Mouse (Mus musculus) hindbrain, embryonic 12.5 days (tissue): ENCODE measurements around the gene Vamp2. TPM values are rescaled to one million over a fixed set of nuclear protein-coding genes. Genes with fewer than 3 reads are reported as not detected.

Experiments used
- ATAC-seq: fragments of 200-750 bp; cut with Nextera tagmentation; 2 replicates; pipeline ENCODE4 v1.8.0; 2017; ENCODE audit warnings: moderate TSS enrichment; ENCODE audit not compliant: low FRiP score
- H3K27ac ChIP-seq: fragments of 300-500 bp; sonication (generic); 2 replicates; pipeline ENCODE4 v1.5.1; 2016; ENCODE audit warnings: mild to moderate bottlenecking
- H3K27me3 ChIP-seq: fragments of 300-500 bp; sonication (generic); 2 replicates; pipeline ENCODE4 v1.6.1; 2016; ENCODE audit warnings: mild to moderate bottlenecking
- H3K36me3 ChIP-seq: fragments of 300-500 bp; sonication (generic); 2 replicates; pipeline ENCODE4 v1.6.1; 2016; ENCODE audit warnings: mild to moderate bottlenecking
- H3K4me1 ChIP-seq: fragments of 300-500 bp; sonication (generic); 2 replicates; pipeline ENCODE4 v1.6.1; 2016
- H3K4me2 ChIP-seq: fragments of 300-500 bp; sonication (generic); replicated peaks from 2 replicates; pipeline ENCODE4 v1.6.1; 2016; ENCODE audit warnings: mild to moderate bottlenecking
- H3K4me3 ChIP-seq: fragments of 300-500 bp; sonication (generic); 2 replicates; pipeline ENCODE4 v1.5.1; 2016; ENCODE audit warnings: mild to moderate bottlenecking
- H3K9ac ChIP-seq: fragments of 300-500 bp; sonication (generic); 2 replicates; pipeline ENCODE4 v1.6.1; 2016; ENCODE audit warnings: mild to moderate bottlenecking, moderate library complexity
- H3K9me3 ChIP-seq: fragments of 300-500 bp; sonication (generic); replicated peaks from 2 replicates; pipeline ENCODE4 v1.6.1; 2016; ENCODE audit warnings: mild to moderate bottlenecking
- WGBS: fragments of 180-500 bp; shearing (Covaris S2); methylation state at CpG from one replicate; pipeline ENCODE4 v1.1.7; 2016; 5-methylcytosine and 5-hydroxymethylcytosine counted together
- polyA plus RNA-seq: library from polyadenylated mRNA; unstranded; fragments of >200 nt; fragmentation: Nextera tagmentation; extraction: Ambion mirVana; gene quantifications from 2 replicates; pipeline ENCODE4 v1.2.1, GENCODE M21; 2016

The Vamp2 gene
- polyA plus RNA-seq, 1 experiment from 2014 or later: 140 TPM

DNA sequence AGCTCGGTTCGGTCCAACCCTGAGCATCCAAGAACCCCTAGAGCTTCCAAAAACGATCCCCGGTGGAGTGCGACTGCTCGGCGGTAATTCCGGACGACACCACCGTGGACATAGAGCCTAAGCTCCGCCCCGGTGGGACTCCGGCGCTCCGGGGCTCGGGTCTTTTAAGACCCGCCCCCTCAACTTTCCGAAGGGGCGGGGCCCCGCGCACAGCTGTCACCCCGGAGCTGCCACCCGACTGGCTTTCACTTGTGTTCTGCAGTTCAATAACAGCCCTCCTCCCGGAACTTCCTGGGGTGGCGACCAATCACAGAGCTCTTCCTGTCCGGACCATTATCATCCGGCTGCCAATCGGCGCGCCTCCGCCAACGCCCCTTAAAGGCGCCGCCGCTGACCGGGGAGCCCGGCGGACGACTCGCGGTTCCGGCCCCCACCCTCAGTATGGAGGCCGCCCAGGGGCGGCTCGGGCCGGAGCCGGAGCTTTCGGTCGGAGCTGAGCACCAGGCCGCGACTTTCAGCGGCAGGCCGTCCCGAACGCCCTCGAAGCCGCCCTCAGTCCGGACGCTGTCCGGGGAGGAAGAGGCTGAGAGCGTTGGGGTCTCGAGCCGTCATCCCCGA, 28.8 kb upstream of the Vamp2 start, which contains the start of gene Borcs6:
Gene Borcs6 (plus strand): TSS at position 361 of the 618 bp plus-strand sequence.
- peak within 1 kb of the TSS; percentile 97 for H3K4me2 ChIP-seq
- peaks cover 27% of the 10 kb centered on the region for H3K4me1 ChIP-seq
- 0% methylated on average over 61 of the region's 64 CpGs for WGBS
- H3K27ac ChIP-seq: peak within 1 kb of the TSS; percentile 92
- no peaks in the 10 kb centered on the region for H3K36me3 ChIP-seq
- no peaks in the 10 kb centered on the region; the same call in 1 of the 2 replicates for H3K27me3 ChIP-seq
- peak; percentile 94 for ATAC-seq
- H3K4me3 ChIP-seq: peak within 1 kb of the TSS; percentile 87
- peak within 1 kb of the TSS; percentile 94 for H3K9ac ChIP-seq
- no peaks in the 10 kb centered on the region for H3K9me3 ChIP-seq

DNA sequence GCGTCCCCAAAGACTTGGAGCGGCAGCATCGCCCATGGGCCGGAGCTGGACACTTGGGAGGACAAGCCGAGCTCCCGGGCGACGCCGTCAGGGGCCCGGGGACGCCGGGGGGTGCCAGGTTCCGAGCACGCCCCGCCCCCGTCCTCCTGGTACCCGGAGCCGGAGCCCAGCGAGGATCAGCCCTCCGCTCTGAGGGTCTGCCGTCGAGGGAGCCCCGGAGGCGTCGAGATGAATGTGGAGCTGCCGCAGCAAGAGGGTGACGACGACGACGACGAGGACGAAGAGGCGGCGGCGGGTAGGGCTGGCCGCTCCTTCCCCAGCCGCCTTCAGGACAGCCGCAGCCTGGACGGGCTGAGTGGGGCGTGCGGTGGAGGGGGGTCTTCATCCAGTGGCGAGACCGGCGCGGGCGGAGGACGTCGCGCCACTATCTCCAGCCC, 28.3 kb upstream of the Vamp2 start:
- Histone ChIP-seq H3K4me2 (peak overlapping the region; percentile 97), H3K4me3 (peak overlapping the region; percentile 87), H3K36me3 (no peaks in the 10 kb centered on the region), H3K9me3 (no peaks in the 10 kb centered on the region), H3K9ac (peak overlapping the region; percentile 94), H3K27me3 (no peaks in the 10 kb centered on the region; the same call in 1 of the 2 replicates), H3K27ac (peak overlapping the region; percentile 92), H3K4me1 (peaks cover 27% of the 10 kb centered on the region)
- peak; percentile 23 for ATAC-seq
- under 1% methylated on average over 49 of the region's 49 CpGs for WGBS

- Histone ChIP-seq H3K4me3 (peak overlapping the region; percentile 87), H3K4me1 (peaks cover 27% of the 10 kb centered on the region), H3K27ac (peak overlapping the region; percentile 92), H3K27me3 (no peaks in the 10 kb centered on the region; the same call in 1 of the 2 replicates), H3K36me3 (no peaks in the 10 kb centered on the region), H3K4me2 (peak overlapping the region; percentile 97), H3K9ac (peak overlapping the region; percentile 94), H3K9me3 (no peaks in the 10 kb centered on the region)
- WGBS: under 1% methylated on average over 40 of the region's 40 CpGs
- no peak for ATAC-seq
Measured at GRCm38 (mm10) chr11:69060448-69061254, 27.6 kb upstream of the Vamp2 start.

- H3K27me3 ChIP-seq: no peaks in the 10 kb centered on the region; the same call in 1 of the 2 replicates
- H3K4me3 ChIP-seq: peak overlapping the region; percentile 87
- H3K4me2 ChIP-seq: peak overlapping the region; percentile 97
- H3K9me3 ChIP-seq: no peaks in the 10 kb centered on the region
- H3K36me3 ChIP-seq: no peaks in the 10 kb centered on the region
- WGBS: 9% methylated on average over 17 of the region's 17 CpGs
- no peak for ATAC-seq
- H3K4me1 ChIP-seq: peaks cover 34% of the 10 kb centered on the region
- no peak overlapping the region for H3K27ac ChIP-seq
- peak overlapping the region; percentile 94 for H3K9ac ChIP-seq
Measured at GRCm38 (mm10) chr11:69061255-69061912, 26.9 kb upstream of the Vamp2 start.

- H3K36me3 ChIP-seq: no peaks in the 10 kb centered on the region
- H3K4me3 ChIP-seq: peak overlapping the region; percentile 65
- ATAC-seq: no peak
- no peaks in the 10 kb centered on the region; the same call in 1 of the 2 replicates for H3K27me3 ChIP-seq
- no peak overlapping the region for H3K9ac ChIP-seq
- under 1% methylated on average over 17 of the region's 17 CpGs for WGBS
- peak overlapping the region; percentile 73 for H3K4me2 ChIP-seq
- peak overlapping the region; percentile 23; the same call in 1 of the 2 replicates for H3K27ac ChIP-seq
- H3K4me1 ChIP-seq: peaks cover 42% of the 10 kb centered on the region
- H3K9me3 ChIP-seq: no peaks in the 10 kb centered on the region
Measured at GRCm38 (mm10) chr11:69062194-69062760, 26.0 kb upstream of the Vamp2 start.

- Histone ChIP-seq H3K4me2 (peak overlapping the region; percentile 73), H3K9ac (no peak overlapping the region), H3K4me1 (peaks cover 42% of the 10 kb centered on the region), H3K27me3 (no peaks in the 10 kb centered on the region; the same call in 1 of the 2 replicates), H3K36me3 (no peaks in the 10 kb centered on the region), H3K9me3 (no peaks in the 10 kb centered on the region), H3K27ac (peak overlapping the region; percentile 23; the same call in 1 of the 2 replicates), H3K4me3 (peak overlapping the region; percentile 65)
- WGBS: 1% methylated on average over 19 of the region's 19 CpGs
- peak; percentile 35; the same call in 1 of the 2 replicates for ATAC-seq
Measured at GRCm38 (mm10) chr11:69062761-69063224, 25.5 kb upstream of the Vamp2 start.

DNA sequence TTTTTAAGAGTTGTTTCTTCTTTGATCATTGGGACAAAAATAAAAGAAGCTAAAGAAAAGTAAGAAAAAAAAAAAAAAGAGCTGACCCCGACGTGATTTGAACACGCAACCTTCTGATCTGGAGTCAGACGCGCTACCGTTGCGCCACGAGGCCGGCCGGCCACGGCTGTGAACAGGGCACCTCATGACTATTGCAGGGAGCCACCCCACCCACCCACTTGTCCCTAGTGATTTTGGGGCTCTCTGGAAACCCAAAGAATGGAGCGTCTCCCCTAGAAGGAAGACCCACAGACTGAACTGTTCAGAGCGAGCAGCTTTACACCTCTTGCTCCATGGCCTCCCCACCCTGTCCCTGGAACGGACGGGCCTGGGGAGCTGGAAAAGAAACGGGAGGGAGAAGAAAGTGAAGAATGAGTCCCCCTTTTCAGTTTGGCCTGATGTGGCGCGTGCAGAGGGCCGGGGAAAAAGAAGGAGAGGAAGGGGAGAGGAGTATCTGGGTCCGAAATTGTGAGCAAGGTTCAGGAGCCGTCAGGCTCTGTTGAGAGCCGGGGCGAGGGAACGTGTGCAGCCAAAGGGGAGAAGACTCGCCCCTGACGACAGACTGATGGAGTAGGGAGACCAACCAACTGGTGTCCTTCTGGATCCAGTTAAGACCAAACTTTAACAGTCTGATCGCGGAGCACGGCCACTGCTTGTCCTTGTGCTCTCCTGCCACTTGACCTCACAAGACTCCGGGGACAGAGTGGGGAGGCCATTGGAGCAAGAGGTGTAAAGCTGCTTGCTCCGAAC, 24.7 kb upstream of the Vamp2 start:
- no peaks in the 10 kb centered on the region for H3K36me3 ChIP-seq
- no peak for ATAC-seq
- peak overlapping the region; percentile 73 for H3K4me2 ChIP-seq
- H3K27ac ChIP-seq: peak overlapping the region; percentile 65
- peak overlapping the region; percentile 72 for H3K9ac ChIP-seq
- peak overlapping the region; percentile 65 for H3K4me3 ChIP-seq
- under 1% methylated on average over 31 of the region's 31 CpGs for WGBS
- H3K4me1 ChIP-seq: peaks cover 38% of the 10 kb centered on the region
- H3K9me3 ChIP-seq: no peaks in the 10 kb centered on the region
- no peaks in the 10 kb centered on the region; the same call in 1 of the 2 replicates for H3K27me3 ChIP-seq

GRCm38 (mm10) chr11:69064259-69065133, 23.8 kb upstream of the Vamp2 start:
- H3K9ac ChIP-seq: peak overlapping the region; percentile 72; the same call in 1 of the 2 replicates
- H3K36me3 ChIP-seq: no peaks in the 10 kb centered on the region
- H3K4me1 ChIP-seq: peaks cover 37% of the 10 kb centered on the region
- ATAC-seq: no peak
- H3K27me3 ChIP-seq: no peaks in the 10 kb centered on the region; the same call in 1 of the 2 replicates
- H3K27ac ChIP-seq: no peak overlapping the region
- H3K9me3 ChIP-seq: no peaks in the 10 kb centered on the region
- peak overlapping the region; percentile 65 for H3K4me3 ChIP-seq
- WGBS: 50% methylated on average over 9 of the region's 9 CpGs
- peak overlapping the region; percentile 73 for H3K4me2 ChIP-seq

DNA sequence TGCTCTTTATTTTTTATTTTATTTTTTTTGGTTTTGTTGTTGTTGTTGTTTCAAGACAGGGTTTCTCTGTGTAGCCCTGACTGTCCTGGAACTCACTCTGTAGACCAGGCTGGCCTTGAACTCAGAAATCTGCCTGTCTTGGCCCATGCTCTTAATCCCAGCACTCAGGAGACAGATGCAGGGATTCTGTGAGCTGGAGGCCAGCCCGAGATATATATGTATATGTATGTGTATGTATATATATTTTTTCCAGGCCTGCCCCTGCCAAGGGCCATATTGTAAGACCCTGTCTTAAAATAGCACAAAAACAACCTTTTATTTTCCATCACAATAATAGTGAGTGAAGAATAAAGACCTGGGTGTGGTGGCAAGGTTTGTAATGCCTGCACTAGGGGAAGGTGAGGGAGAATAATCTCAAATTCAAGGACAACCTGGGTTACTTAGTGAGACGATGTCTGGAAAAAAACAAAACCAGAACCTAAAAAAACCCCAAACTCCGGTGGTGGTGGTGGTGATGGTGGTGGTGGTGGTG, 22.8 kb upstream of the Vamp2 start:
- Histone ChIP-seq H3K9me3 (no peaks in the 10 kb centered on the region), H3K27ac (no peak overlapping the region), H3K36me3 (no peaks in the 10 kb centered on the region), H3K4me2 (peak overlapping the region; percentile 90), H3K4me1 (peaks cover 41% of the 10 kb centered on the region), H3K27me3 (no peaks in the 10 kb centered on the region; the same call in 1 of the 2 replicates), H3K9ac (no peak overlapping the region), H3K4me3 (0 out of 2 replicates have a peak overlapping the region, but pooled peaks have one; percentile 41)
- WGBS: 64% methylated on average over 3 of the region's 3 CpGs
- ATAC-seq: no peak

- ATAC-seq: no peak
- H3K9ac ChIP-seq: peak overlapping the region; percentile 71
- H3K27me3 ChIP-seq: no peaks in the 10 kb centered on the region
- H3K9me3 ChIP-seq: no peaks in the 10 kb centered on the region
- WGBS: 2% methylated on average over 27 of the region's 29 CpGs
- peak overlapping the region; percentile 90 for H3K4me2 ChIP-seq
- H3K36me3 ChIP-seq: no peaks in the 10 kb centered on the region
- peaks cover 36% of the 10 kb centered on the region for H3K4me1 ChIP-seq
- H3K4me3 ChIP-seq: peak overlapping the region; percentile 41
- H3K27ac ChIP-seq: no peak overlapping the region
Measured at GRCm38 (mm10) chr11:69066163-69066861, 22.0 kb upstream of the Vamp2 start.
